Mouse (Mus musculus): Measurements from ENCODE around the gene Ints1.

- TF ChIP-seq POLR2A (IDR thresholded peaks at IDR 0.05; ENCODE audit: insufficient read length, low read depth) (no peak), USF1 (IDR thresholded peaks at IDR 0.05; ENCODE audit: low read depth) (no peak), CEBPB (IDR thresholded peaks at IDR 0.05; ENCODE audit: insufficient read depth, poor library complexity, severe bottlenecking) (no peak), E2F4 (IDR thresholded peaks at IDR 0.05; ENCODE audit: insufficient read depth) (no peak), MYOG (IDR thresholded peaks at IDR 0.05; ENCODE audit: control insufficient read depth in 1 of 3, insufficient read depth in 1 of 3, insufficient read length in 2 of 3, low read depth in 2 of 3) (no peak), REST (IDR thresholded peaks at IDR 0.05; ENCODE audit: insufficient read depth, insufficient read length) (no peak), MAX (IDR thresholded peaks at IDR 0.05; ENCODE audit: low read depth) (no peak), TCF12 (IDR thresholded peaks at IDR 0.05; ENCODE audit: insufficient read depth, poor library complexity, severe bottlenecking) (no peak), TCF3 (IDR thresholded peaks at IDR 0.05; ENCODE audit: insufficient read length, low read depth) (no peak), SRF (IDR thresholded peaks at IDR 0.05; ENCODE audit: control insufficient read depth, insufficient read length, low read depth) (no peak)
Observed at GRCm38 (mm10) chr5:139792966-139793337, 17.5 kb upstream of the Ints1 start.
